Mouse (Mus musculus) kidney, adult 2 months (tissue): ENCODE measurements at regions not wholly inside any gene's neighbourhood (a gene's known extent, or its start where the extent isn't known, plus 50 kb on each side); places are given as distances from the start of the nearest gene placed in this dataset.

Experiments
- DNase-seq: peaks from one replicate; pipeline ENCODE4 v3.0.0; 2021
- H3K27ac ChIP-seq: fragments of 200-500 bp; 2 replicates; pipeline ENCODE4 v1.5.1; 2012; ENCODE audit warnings: low read depth, low read length, control low read depth, inconsistent platforms; ENCODE audit not compliant: insufficient read depth
- H3K27me3 ChIP-seq: fragments of 200-500 bp; replicated peaks from 2 replicates; pipeline ENCODE4 v1.6.1; 2012; ENCODE audit warnings: mild to moderate bottlenecking, moderate library complexity, low read length, inconsistent platforms; ENCODE audit not compliant: control insufficient read depth, insufficient read depth
- H3K36me3 ChIP-seq: fragments of 200-500 bp; 2 replicates; pipeline ENCODE4 v1.6.1; 2012; ENCODE audit warnings: mild to moderate bottlenecking, moderate library complexity, low read length, inconsistent platforms; ENCODE audit not compliant: control insufficient read depth, insufficient read depth
- H3K4me1 ChIP-seq: fragments of 200-500 bp; 2 replicates; pipeline ENCODE4 v1.6.1; 2011; ENCODE audit warnings: low read length; ENCODE audit not compliant: control insufficient read depth, insufficient read depth
- H3K4me3 ChIP-seq: fragments of 200-500 bp; 2 replicates; pipeline ENCODE4 v1.5.1; 2011; ENCODE audit warnings: mild to moderate bottlenecking, low read depth, low read length, control low read depth; ENCODE audit not compliant: insufficient read depth
- CTCF ChIP-seq: fragments of 200-500 bp; conservative IDR thresholded peaks from 2 replicates; pipeline ENCODE4 v1.5.1; 2011; ENCODE audit warnings: low read depth, mild to moderate bottlenecking, control low read depth, low read length, moderate library complexity, mixed read lengths; ENCODE audit not compliant: insufficient read depth, insufficient read length
- POLR2A ChIP-seq: fragments of 200-500 bp; IDR thresholded peaks from one replicate; pipeline ENCODE4 v1.6.1; 2011; ENCODE audit warnings: low read depth, low read length, control low read depth
- WGBS: fragments of 180-500 bp; shearing (Covaris S2); methylation state at CpG from one replicate; pipeline ENCODE4 v1.1.7; 2018; 5-methylcytosine and 5-hydroxymethylcytosine counted together

DNA sequence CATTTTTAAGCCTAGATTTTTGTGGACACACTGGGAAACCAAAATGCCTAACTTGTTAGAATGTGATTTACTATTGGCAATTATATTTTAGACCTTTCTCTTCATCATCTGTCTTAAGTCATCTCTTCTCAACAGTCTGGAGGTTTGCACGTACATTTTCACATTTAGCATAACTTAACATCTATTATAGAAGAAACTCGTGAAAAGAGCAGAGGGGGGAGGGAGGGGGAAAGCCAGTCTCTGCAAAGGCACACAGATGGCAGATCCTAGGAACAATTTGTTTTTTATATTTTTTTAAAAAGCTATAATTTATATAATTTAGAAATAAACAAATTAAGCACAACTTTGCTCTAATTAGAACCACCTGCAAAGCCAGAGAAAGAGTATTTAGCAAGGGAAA, 176.6 kb downstream of the Ndufa4 start:
- 62% methylated on average over 2 of the region's 2 CpGs for WGBS
- Histone ChIP-seq H3K4me1 (no peaks in the 10 kb centered on the region), H3K27ac (no peak overlapping the region), H3K4me3 (no peak overlapping the region), H3K27me3 (no peaks in the 10 kb centered on the region), H3K36me3 (no peaks in the 10 kb centered on the region)
- DNase-seq = no peak
- TF ChIP-seq CTCF (no peak), POLR2A (no peak)

DNA sequence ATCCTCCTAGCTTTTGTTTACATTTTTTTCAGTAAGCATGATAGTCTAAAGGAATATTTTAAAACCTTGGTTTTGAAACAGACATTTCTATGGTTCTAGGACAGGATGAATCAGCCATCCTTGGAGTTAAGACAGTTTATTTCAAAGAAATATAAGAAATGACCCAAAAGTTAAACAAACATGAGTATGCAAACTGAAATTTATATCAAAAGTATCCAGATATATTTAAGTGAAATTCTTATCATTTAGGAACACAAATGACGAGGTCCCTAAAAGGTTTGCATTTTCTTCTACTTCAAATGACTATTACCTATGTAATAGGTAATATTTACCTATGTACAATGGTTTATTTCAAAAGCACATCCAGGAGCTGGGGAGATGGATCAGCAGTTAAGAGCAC, 179.5 kb downstream of the Ndufa4 start:
- Histone ChIP-seq H3K4me1 (no peaks in the 10 kb centered on the region), H3K36me3 (no peaks in the 10 kb centered on the region), H3K27ac (no peak overlapping the region), H3K4me3 (no peak overlapping the region), H3K27me3 (no peaks in the 10 kb centered on the region)
- 80% methylated on average over 1 of the region's 1 CpGs for WGBS
- TF ChIP-seq POLR2A (no peak), CTCF (no peak)
- no peak for DNase-seq

DNA sequence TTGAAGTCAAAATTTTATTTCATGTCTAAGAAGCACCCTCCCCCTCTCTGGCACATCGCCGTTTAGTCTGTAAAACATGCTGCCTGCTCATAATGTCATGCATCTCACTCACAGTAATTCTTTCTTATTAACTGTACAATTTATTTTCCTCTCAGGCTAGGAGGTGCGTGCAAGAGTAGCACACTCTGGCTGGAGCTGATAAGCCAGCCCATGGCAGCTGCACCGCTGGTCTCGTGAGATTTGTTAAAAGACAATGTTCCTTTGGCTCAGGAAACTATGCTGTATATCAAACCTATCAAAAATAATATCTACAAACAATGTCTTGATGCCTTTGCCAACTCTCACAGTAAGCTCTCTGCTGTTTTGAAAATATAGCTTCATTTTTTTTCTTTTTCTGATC, 179.9 kb downstream of the Ndufa4 start:
- no peaks in the 10 kb centered on the region for H3K4me1 ChIP-seq
- no peak overlapping the region for H3K27ac ChIP-seq
- DNase-seq = peak; percentile 17
- TF ChIP-seq POLR2A = no peak
- TF ChIP-seq CTCF = no peak
- H3K36me3 ChIP-seq = no peaks in the 10 kb centered on the region
- H3K4me3 ChIP-seq = no peak overlapping the region
- no peaks in the 10 kb centered on the region for H3K27me3 ChIP-seq
- 48% methylated on average over 5 of the region's 5 CpGs for WGBS

DNA sequence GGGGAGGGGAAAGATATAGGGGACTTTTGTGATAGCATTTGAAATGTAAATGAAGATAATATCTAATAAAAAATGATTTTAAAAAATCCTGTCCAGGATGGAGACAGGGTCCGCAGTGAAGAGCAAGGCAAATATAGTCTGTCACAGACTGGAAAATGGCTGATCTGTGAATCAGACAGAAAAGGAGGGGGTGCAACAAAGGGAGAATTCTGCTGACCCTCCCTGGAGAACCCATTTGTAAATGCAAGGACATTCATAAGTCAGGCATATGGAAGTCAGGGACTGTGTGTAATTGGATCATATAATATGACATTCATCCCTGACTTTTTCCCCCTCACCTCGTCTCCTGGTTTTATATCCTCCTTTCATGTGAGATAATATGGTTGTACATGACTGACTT, 183.8 kb downstream of the Ndufa4 start:
- no peaks in the 10 kb centered on the region for H3K27me3 ChIP-seq
- no peaks in the 10 kb centered on the region for H3K4me1 ChIP-seq
- no peaks in the 10 kb centered on the region for H3K36me3 ChIP-seq
- no peak overlapping the region for H3K27ac ChIP-seq
- TF ChIP-seq CTCF (no peak), POLR2A (no peak)
- 71% methylated on average over 2 of the region's 2 CpGs for WGBS
- no peak overlapping the region for H3K4me3 ChIP-seq
- no peak for DNase-seq

DNA sequence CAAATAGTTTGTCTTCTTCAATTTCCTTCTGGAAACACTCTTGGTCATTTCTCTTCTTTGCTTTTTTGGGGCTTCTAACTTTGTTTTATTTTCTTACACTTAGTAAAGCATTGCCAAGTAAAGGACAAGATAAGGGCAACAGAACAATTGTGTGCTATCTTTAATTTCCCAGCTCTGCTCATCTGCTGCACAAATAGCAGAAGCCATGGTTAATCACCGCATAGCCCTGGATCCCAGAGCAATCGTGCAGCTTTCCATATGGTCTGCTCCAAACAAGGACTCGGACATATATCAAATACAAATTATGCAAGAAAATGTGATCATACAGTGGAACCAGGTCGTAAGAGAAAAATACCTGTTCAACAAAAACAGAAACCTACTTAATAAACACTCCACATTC, 187.0 kb downstream of the Ndufa4 start:
- Histone ChIP-seq H3K4me3 (no peak overlapping the region), H3K27me3 (no peaks in the 10 kb centered on the region), H3K4me1 (no peaks in the 10 kb centered on the region), H3K36me3 (no peaks in the 10 kb centered on the region), H3K27ac (no peak overlapping the region)
- whole genome bisulfite sequencing = 80% methylated on average over 4 of the region's 4 CpGs
- no peak for TF ChIP-seq CTCF
- TF ChIP-seq POLR2A = no peak
- DNase-seq = no peak

GRCm38 (mm10) chr6:11710581-11710980, 196.7 kb downstream of the Ndufa4 start:
- no peak for TF ChIP-seq CTCF
- TF ChIP-seq POLR2A = no peak
- DNase-seq = no peak
- Histone ChIP-seq H3K27me3 (no peaks in the 10 kb centered on the region), H3K4me3 (no peak overlapping the region), H3K27ac (no peak overlapping the region), H3K36me3 (no peaks in the 10 kb centered on the region), H3K4me1 (no peaks in the 10 kb centered on the region)
- 89% methylated on average over 2 of the region's 2 CpGs for whole genome bisulfite sequencing

GRCm38 (mm10) chr6:11709465-11709864, 197.8 kb downstream of the Ndufa4 start:
- Histone ChIP-seq H3K27ac (no peak overlapping the region), H3K36me3 (no peaks in the 10 kb centered on the region), H3K4me1 (no peaks in the 10 kb centered on the region), H3K4me3 (no peak overlapping the region), H3K27me3 (no peaks in the 10 kb centered on the region)
- DNase-seq = no peak
- TF ChIP-seq CTCF (no peak), POLR2A (no peak)
